Comparison of ENCODE assay signal across 8 mouse cellular contexts in the genomic region with DNA sequence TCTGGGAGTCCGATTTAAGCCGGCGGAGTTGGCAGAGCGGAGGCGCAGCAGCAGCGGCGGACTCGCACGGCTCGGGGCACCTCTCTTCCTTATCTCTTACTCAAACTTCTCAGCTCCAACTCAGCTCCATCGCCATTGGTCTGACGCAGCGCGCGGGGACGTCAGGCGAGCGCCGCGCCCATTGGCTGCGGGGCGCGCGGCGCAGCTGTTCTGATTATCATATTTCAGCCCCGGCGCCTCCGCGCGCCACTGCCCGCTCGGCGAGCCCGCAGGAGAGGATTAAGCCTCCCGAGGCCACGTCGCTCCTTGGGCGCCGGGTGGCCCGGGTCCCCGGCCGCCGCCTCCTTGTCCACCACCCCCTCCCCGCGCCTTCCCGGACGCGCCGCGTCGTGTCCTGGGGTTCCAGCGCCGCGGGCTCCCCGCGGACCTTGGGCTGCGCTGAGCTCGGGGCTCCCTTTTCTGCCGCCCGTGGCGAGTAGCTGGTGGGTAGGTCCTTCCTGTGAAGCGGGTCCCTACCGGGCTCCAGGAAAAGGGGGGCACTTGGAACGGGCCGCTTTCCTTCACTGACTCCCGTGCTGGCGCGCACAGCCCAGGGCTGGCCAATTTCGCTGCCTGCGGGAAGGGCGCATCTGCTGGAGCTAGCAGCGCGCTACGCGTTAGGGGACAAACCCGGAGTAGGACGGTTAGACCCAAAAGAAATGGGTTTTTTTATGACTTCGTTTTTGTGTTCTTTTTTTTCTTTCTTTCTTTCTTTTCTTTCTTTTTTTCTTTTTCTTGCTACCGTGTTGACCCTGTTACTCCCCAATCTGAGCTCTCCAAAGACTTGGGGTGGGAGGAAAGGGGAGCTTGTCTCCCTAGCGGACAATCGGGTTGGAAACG. TPM values are rescaled to one million over a fixed set of nuclear protein-coding genes. Genes with fewer than 3 reads are reported as not detected.
DNase-seq lines count a peak whose midpoint lies in the region; ATAC-seq and TF ChIP-seq lines count a peak whose summit lies in the region.

TSS of gene Isl1 (minus strand) at position 106 of the 879 bp plus-strand sequence.

- TF ChIP-seq CTCF in embryonic fibroblast, embryonic 13.5 days (IDR thresholded peaks at IDR 0.05; ENCODE audit: borderline replicate concordance, insufficient read depth, low read length), result no peak
- no peak for TF ChIP-seq CTCF in stomach, postnatal 0 days (IDR thresholded peaks at IDR 0.05; ENCODE audit: low read depth)

- no peaks in the 10 kb centered on the region for H3K4me1 ChIP-seq in embryonic fibroblast, embryonic 13.5 days (ENCODE audit: control insufficient read depth, insufficient read depth, low read length)
- H3K4me1 ChIP-seq in heart, embryonic 15.5 days (replicated peaks), result peaks cover 16% of the 10 kb centered on the region
- peaks cover 26% of the 10 kb centered on the region for H3K4me1 ChIP-seq in limb, embryonic 12.5 days (replicated peaks)
- peaks cover 4% of the 10 kb centered on the region; the same call in 1 of the 2 replicates for H3K4me1 ChIP-seq in midbrain, embryonic 11.5 days (ENCODE audit: control insufficient read depth, insufficient read depth, low read length)
- H3K4me1 ChIP-seq in stomach, postnatal 0 days (replicated peaks; ENCODE audit: control insufficient read depth, insufficient read depth), result 0 out of 2 replicates have a peak, but pooled peaks cover 2% of the 10 kb centered on the region

- no peaks in the 10 kb centered on the region for H3K9me3 ChIP-seq in heart, embryonic 15.5 days (replicated peaks)
- no peaks in the 10 kb centered on the region for H3K9me3 ChIP-seq in limb, embryonic 12.5 days
- H3K9me3 ChIP-seq in midbrain, embryonic 11.5 days (ENCODE audit: control insufficient read depth, low read length), result no peaks in the 10 kb centered on the region
- H3K9me3 ChIP-seq in stomach, postnatal 0 days (ENCODE audit: control insufficient read depth, low read length), result no peaks in the 10 kb centered on the region

- DNase-seq in 3T3-L1 (ENCODE audit: low read depth, low spot score), result peak; percentile 52
- peak; percentile 92 for DNase-seq in ZHBTc4 (ENCODE audit: low read depth, low spot score)
- peak; percentile 97 for DNase-seq in midbrain, embryonic 11.5 days (ENCODE audit: low spot score, missing footprints)
- DNase-seq in stomach, postnatal 0 days (ENCODE audit: low spot score), result peak; percentile 92
- DNase-seq in layer of hippocampus, adult 11-12 months (ENCODE audit: low spot score), result no peak

- peak within 1 kb of the TSS; percentile 90 for H3K4me2 ChIP-seq in heart, embryonic 15.5 days
- H3K4me2 ChIP-seq in limb, embryonic 12.5 days, result peak within 1 kb of the TSS; percentile 93
- H3K4me2 ChIP-seq in midbrain, embryonic 11.5 days, result peak within 1 kb of the TSS; percentile 94
- peak within 1 kb of the TSS; percentile 82 for H3K4me2 ChIP-seq in stomach, postnatal 0 days (replicated peaks; ENCODE audit: low read depth)

- H3K27ac ChIP-seq in embryonic fibroblast, embryonic 13.5 days (ENCODE audit: insufficient read depth, low read length), result no peak within 1 kb of the TSS
- H3K27ac ChIP-seq in heart, embryonic 15.5 days, result no peak within 1 kb of the TSS; the same call in 1 of the 2 replicates
- H3K27ac ChIP-seq in limb, embryonic 12.5 days, result 0 out of 2 replicates have a peak within 1 kb of the TSS, but pooled peaks have one; percentile 50
- no peak within 1 kb of the TSS for H3K27ac ChIP-seq in midbrain, embryonic 11.5 days (ENCODE audit: low read depth, low read length)
- peak within 1 kb of the TSS; percentile 86 for H3K27ac ChIP-seq in stomach, postnatal 0 days (replicated peaks)

- ATAC-seq in heart, embryonic 15.5 days (replicated peaks; ENCODE audit: insufficient number of reproducible peaks, insufficient read depth, low FRiP score, low read depth), result peak; percentile 96
- ATAC-seq in limb, embryonic 12.5 days (ENCODE audit: insufficient number of reproducible peaks, insufficient read depth, low FRiP score, low TSS enrichment, low read depth), result peak; percentile 91
- ATAC-seq in midbrain, embryonic 11.5 days (ENCODE audit: low FRiP score), result peak; percentile 98
- peak; percentile 97 for ATAC-seq in stomach, postnatal 0 days (ENCODE audit: low FRiP score, low TSS enrichment)

- under 1% methylated on average over 61 of the region's 82 CpGs for WGBS in heart, embryonic 15.5 days
- WGBS in limb, embryonic 12.5 days, result under 1% methylated on average over 79 of the region's 82 CpGs
- WGBS in midbrain, embryonic 11.5 days, result under 1% methylated on average over 81 of the region's 82 CpGs
- WGBS in stomach, postnatal 0 days, result under 1% methylated on average over 81 of the region's 82 CpGs

- no peak for TF ChIP-seq POLR2A in embryonic fibroblast, embryonic 13.5 days (IDR thresholded peaks at IDR 0.05; ENCODE audit: low read depth, low read length)

- no peak for TF ChIP-seq EP300 in stomach, postnatal 0 days (optimal IDR thresholded peaks at IDR 0.05)

- peak within 1 kb of the TSS; percentile 31 for H3K9ac ChIP-seq in heart, embryonic 15.5 days
- peak within 1 kb of the TSS; percentile 70 for H3K9ac ChIP-seq in limb, embryonic 12.5 days (replicated peaks)
- peak within 1 kb of the TSS; percentile 41; the same call in 1 of the 2 replicates for H3K9ac ChIP-seq in midbrain, embryonic 11.5 days (ENCODE audit: low read length)
- H3K9ac ChIP-seq in stomach, postnatal 0 days (ENCODE audit: low read length), result peak within 1 kb of the TSS; percentile 89

- peaks cover 92% of the 10 kb centered on the region for H3K27me3 ChIP-seq in heart, embryonic 15.5 days
- H3K27me3 ChIP-seq in limb, embryonic 12.5 days, result peaks cover 83% of the 10 kb centered on the region
- H3K27me3 ChIP-seq in midbrain, embryonic 11.5 days (ENCODE audit: control insufficient read depth, insufficient read depth, low read length), result peaks cover 87% of the 10 kb centered on the region
- H3K27me3 ChIP-seq in stomach, postnatal 0 days (ENCODE audit: control insufficient read depth, insufficient read depth, low read length), result peaks cover 4% of the 10 kb centered on the region; the same call in 1 of the 2 replicates

- H3K36me3 ChIP-seq in heart, embryonic 15.5 days, result no peaks in the 10 kb centered on the region
- H3K36me3 ChIP-seq in limb, embryonic 12.5 days, result no peaks in the 10 kb centered on the region
- no peaks in the 10 kb centered on the region for H3K36me3 ChIP-seq in midbrain, embryonic 11.5 days (ENCODE audit: control insufficient read depth, insufficient read depth, low read length)
- no peaks in the 10 kb centered on the region for H3K36me3 ChIP-seq in stomach, postnatal 0 days (ENCODE audit: control insufficient read depth, insufficient read depth, low read length)

- H3K4me3 ChIP-seq in embryonic fibroblast, embryonic 13.5 days (ENCODE audit: insufficient read depth, low read length), result peak within 1 kb of the TSS; percentile 41
- peak within 1 kb of the TSS; percentile 58 for H3K4me3 ChIP-seq in heart, embryonic 15.5 days
- peak within 1 kb of the TSS; percentile 59 for H3K4me3 ChIP-seq in limb, embryonic 12.5 days (replicated peaks)
- H3K4me3 ChIP-seq in midbrain, embryonic 11.5 days (ENCODE audit: low read depth, low read length), result peak within 1 kb of the TSS; percentile 48
- peak within 1 kb of the TSS; percentile 79 for H3K4me3 ChIP-seq in stomach, postnatal 0 days (ENCODE audit: low read depth, low read length)

RNA-seq across cellular contexts. Expression of gene Isl1, which starts in this region (rescaled TPM):
- polyA plus RNA-seq in embryonic fibroblast, embryonic 13.5 days (2011; ENCODE audit: insufficient read length, low read depth, missing spikeins), result 0.35 and 0.53 TPM in 2 replicates
- polyA plus RNA-seq in heart, embryonic 15.5 days (2015; fragmentation: Nextera tagmentation; extraction: Ambion mirVana), result 2.1 and 8.5 TPM in 2 replicates
- polyA plus RNA-seq in limb, embryonic 12.5 days (2016; fragmentation: Nextera tagmentation; extraction: Ambion mirVana), result 8.9 and 16.7 TPM in 2 replicates
- polyA plus RNA-seq in midbrain, embryonic 11.5 days (2014; fragmentation: Nextera tagmentation; extraction: Ambion mirVana), result 15.4 and 18.6 TPM in 2 replicates
- 18.0 and 19.0 TPM in 2 replicates for polyA plus RNA-seq in stomach, postnatal 0 days (2015; fragmentation: Nextera tagmentation; extraction: Ambion mirVana)

Comparison
In these comparisons a context has a peak if more than half of its experiments do, and no peak if none do; other contexts are left out.
1. H3K27ac ChIP-seq: peak in limb, embryonic 12.5 days (single experiment) and stomach, postnatal 0 days (single experiment); none in embryonic fibroblast, embryonic 13.5 days (single experiment), heart, embryonic 15.5 days (single experiment) and midbrain, embryonic 11.5 days (single experiment).
2. H3K9ac ChIP-seq: peak in every context shown above with its lines; median percentile 89 in stomach, postnatal 0 days; 70 in limb, embryonic 12.5 days; 41 in midbrain, embryonic 11.5 days; 31 in heart, embryonic 15.5 days.
3. Peak in every context shown above with its lines, with median percentiles within 50 percentile points of each other: H3K4me3 ChIP-seq, ATAC-seq and H3K4me2 ChIP-seq.